Mouse (Mus musculus) spleen, postnatal 4 days (tissue): ENCODE results near the gene Gm4567.
"Not testable (repeated sequence)": the region's sequence is repeated elsewhere in the genome, so short reads cannot be mapped to it uniquely, and the experiment has no call there.

Experiments used
- DNase-seq, 2 experiments: peaks; one replicate each; pipeline ENCODE4 v3.0.0; 2022; ENCODE audit warnings: low spot score in 2 of 2

Gene Gm4567

DNA sequence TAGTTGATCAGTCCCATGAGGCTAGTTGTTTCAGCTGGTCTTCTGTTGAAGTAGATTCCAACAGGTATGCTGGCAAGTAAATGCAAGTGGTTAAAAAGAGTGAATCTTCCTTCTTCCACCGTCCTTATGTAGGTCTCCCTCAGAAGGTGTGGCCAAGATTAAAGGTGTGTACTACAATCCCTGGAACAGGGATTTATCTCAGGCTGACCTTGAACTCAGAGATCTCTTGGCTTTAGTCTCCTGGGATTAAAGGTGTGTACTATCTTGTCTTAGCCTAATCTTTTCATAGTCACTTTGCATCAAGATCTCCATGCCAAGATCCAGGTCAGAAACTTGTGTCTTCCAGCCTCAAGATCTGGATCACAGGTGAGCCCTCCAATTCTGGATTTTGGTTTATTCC lies at the start of gene Gm4567:
TSS of gene Gm4567 (minus strand) at position 101 of the 400 bp plus-strand sequence.
- DNase-seq = not testable (repeated sequence)

DNA sequence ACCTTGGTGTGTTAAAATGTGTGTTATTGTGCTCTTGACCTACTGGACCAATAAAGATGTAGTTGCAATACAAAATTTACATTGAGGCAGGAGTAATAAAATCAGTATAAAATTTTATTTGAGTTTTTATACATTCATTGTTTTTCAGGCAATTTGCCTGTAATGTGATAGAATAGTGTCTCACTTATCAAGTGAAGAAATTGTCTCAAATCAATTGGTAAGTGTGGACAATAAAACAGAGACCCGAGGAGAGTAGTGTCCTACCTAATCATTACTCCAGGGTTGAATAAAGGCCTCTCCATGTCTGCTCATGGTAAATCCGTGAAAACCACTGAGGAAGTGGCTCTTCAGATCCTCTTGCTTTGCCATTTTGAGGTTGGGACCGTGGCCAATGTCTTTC lies 41.9 kb upstream of the Gm4567 start, which contains the start of gene Vmn1r157:
TSS of gene Vmn1r157 (plus strand) at position 301 of the 400 bp plus-strand sequence.
- DNase-seq = not testable (repeated sequence)

DNA sequence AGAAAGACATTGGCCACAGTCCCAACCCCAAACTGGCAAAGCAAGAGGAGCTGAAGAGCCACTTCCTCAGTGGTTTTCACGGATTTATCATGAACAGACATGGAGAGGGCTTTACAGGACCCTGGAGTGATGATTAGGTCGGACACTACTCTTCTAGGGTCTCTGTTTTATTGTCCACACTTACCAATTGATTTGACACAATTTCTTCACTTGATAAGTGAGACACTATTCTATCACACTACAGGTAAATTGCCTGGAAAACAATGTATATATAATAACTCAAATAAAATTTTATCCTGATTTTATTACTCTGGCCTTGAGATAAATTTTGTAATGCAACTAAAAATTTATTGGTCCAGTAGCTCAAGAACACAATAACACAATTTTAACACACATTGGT lies 27.3 kb downstream of the Gm4567 start, which contains the start of gene Gm8693:
TSS of gene Gm8693 (minus strand) at position 101 of the 400 bp plus-strand sequence.
- not testable (repeated sequence) for DNase-seq
